Mouse (Mus musculus): ENCODE measurements around the gene Plb1.

The Plb1 gene

GRCm38 (mm10) chr5:32245385-32245784 is 12.9 kb downstream of the Plb1 start:
- DNase-seq (ENCODE audit: low read depth), result no peak

- no peak for DNase-seq (ENCODE audit: low read depth)
Measured at GRCm38 (mm10) chr5:32260751-32261150, 28.2 kb downstream of the Plb1 start.

GRCm38 (mm10) chr5:32261251-32261650 is 28.7 kb downstream of the Plb1 start:
- DNase-seq (ENCODE audit: low read depth), result no peak

GRCm38 (mm10) chr5:32262534-32262933 is 30.0 kb downstream of the Plb1 start:
- DNase-seq (ENCODE audit: low read depth), result no peak

GRCm38 (mm10) chr5:32272502-32272901 is 40.0 kb downstream of the Plb1 start:
- DNase-seq (ENCODE audit: low read depth), result no peak

- no peak for DNase-seq (ENCODE audit: low read depth)
Measured at GRCm38 (mm10) chr5:32278000-32278694, 45.6 kb downstream of the Plb1 start.

GRCm38 (mm10) chr5:32280066-32280465 is 47.6 kb downstream of the Plb1 start:
- no peak for DNase-seq (ENCODE audit: low read depth)

- no peak for DNase-seq (ENCODE audit: low read depth)
Measured at GRCm38 (mm10) chr5:32282345-32282744, 49.8 kb downstream of the Plb1 start.

GRCm38 (mm10) chr5:32283457-32283856 is 50.9 kb downstream of the Plb1 start:
- no peak for DNase-seq (ENCODE audit: low read depth)

GRCm38 (mm10) chr5:32286315-32286714 is 53.8 kb downstream of the Plb1 start:
- DNase-seq (ENCODE audit: low read depth), result no peak

- DNase-seq (ENCODE audit: low read depth), result no peak
Measured at GRCm38 (mm10) chr5:32288021-32288420, 55.5 kb downstream of the Plb1 start.

GRCm38 (mm10) chr5:32291316-32291715 is 58.8 kb downstream of the Plb1 start:
- DNase-seq (ENCODE audit: low read depth), result no peak

- no peak for DNase-seq (ENCODE audit: low read depth)
Measured at GRCm38 (mm10) chr5:32302991-32303921, 70.7 kb downstream of the Plb1 start.

- DNase-seq (ENCODE audit: low read depth), result no peak
Measured at GRCm38 (mm10) chr5:32307106-32307505, 74.6 kb downstream of the Plb1 start.

GRCm38 (mm10) chr5:32308647-32309046 is 76.1 kb downstream of the Plb1 start:
- no peak for DNase-seq (ENCODE audit: low read depth)

GRCm38 (mm10) chr5:32309714-32310113 is 77.2 kb downstream of the Plb1 start:
- no peak for DNase-seq (ENCODE audit: low read depth)

GRCm38 (mm10) chr5:32310802-32311201 is 78.3 kb downstream of the Plb1 start:
- no peak for DNase-seq (ENCODE audit: low read depth)

- no peak for DNase-seq (ENCODE audit: low read depth)
Measured at GRCm38 (mm10) chr5:32311589-32312166, 79.2 kb downstream of the Plb1 start.

- no peak for DNase-seq (ENCODE audit: low read depth)
Measured at GRCm38 (mm10) chr5:32313671-32314070, 81.2 kb downstream of the Plb1 start.

GRCm38 (mm10) chr5:32314731-32315130 is 82.2 kb downstream of the Plb1 start:
- DNase-seq (ENCODE audit: low read depth), result peak; percentile 80

GRCm38 (mm10) chr5:32322146-32322811 is 89.8 kb downstream of the Plb1 start:
- no peak for DNase-seq (ENCODE audit: low read depth)

- DNase-seq (ENCODE audit: low read depth), result no peak
Measured at GRCm38 (mm10) chr5:32328139-32328538, 95.6 kb downstream of the Plb1 start.
